Mouse (Mus musculus) heart, embryonic 10.5 days (tissue): ENCODE results near the gene Cstf3. TPM values are rescaled to one million over a fixed set of nuclear protein-coding genes. Genes with fewer than 3 reads are reported as not detected.

Experiments used
- DNase-seq: peaks from one replicate; pipeline ENCODE4 v3.0.0-alpha.2; 2017; ENCODE audit warnings: low spot score
- H3K27ac ChIP-seq: fragments of 300-500 bp; sonication (generic); 2 replicates; pipeline ENCODE4 v1.5.1; 2016; ENCODE audit warnings: mild to moderate bottlenecking
- H3K27me3 ChIP-seq: fragments of 300-500 bp; sonication (generic); 2 replicates; pipeline ENCODE4 v1.6.1; 2016; ENCODE audit warnings: mild to moderate bottlenecking; ENCODE audit not compliant: poor library complexity, insufficient read depth, severe bottlenecking
- H3K36me3 ChIP-seq: fragments of 300-500 bp; sonication (generic); 2 replicates; pipeline ENCODE4 v1.6.1; 2016; ENCODE audit warnings: mild to moderate bottlenecking, moderate library complexity
- H3K4me1 ChIP-seq: fragments of 300-500 bp; sonication (generic); 2 replicates; pipeline ENCODE4 v1.6.1; 2016; ENCODE audit warnings: mild to moderate bottlenecking
- H3K4me3 ChIP-seq: fragments of 300-500 bp; sonication (generic); 2 replicates; pipeline ENCODE4 v1.5.1; 2016; ENCODE audit warnings: mild to moderate bottlenecking, moderate library complexity
- H3K9me3 ChIP-seq: fragments of 300-500 bp; sonication (generic); 2 replicates; pipeline ENCODE4 v1.6.1; 2016; ENCODE audit warnings: mild to moderate bottlenecking, moderate library complexity
- WGBS: fragments of 180-500 bp; shearing (Covaris S2); methylation state at CpG from one replicate; pipeline ENCODE4 v1.1.7; 2016; 5-methylcytosine and 5-hydroxymethylcytosine counted together
- polyA plus RNA-seq: library from polyadenylated mRNA; unstranded; fragments of >200 nt; fragmentation: Nextera tagmentation; extraction: Ambion mirVana; gene quantifications from 2 replicates; pipeline ENCODE4 v1.2.1, GENCODE M21; 2016

Gene Cstf3
- polyA plus RNA-seq, 1 experiment from 2014 or later, result 77.3 TPM

DNA sequence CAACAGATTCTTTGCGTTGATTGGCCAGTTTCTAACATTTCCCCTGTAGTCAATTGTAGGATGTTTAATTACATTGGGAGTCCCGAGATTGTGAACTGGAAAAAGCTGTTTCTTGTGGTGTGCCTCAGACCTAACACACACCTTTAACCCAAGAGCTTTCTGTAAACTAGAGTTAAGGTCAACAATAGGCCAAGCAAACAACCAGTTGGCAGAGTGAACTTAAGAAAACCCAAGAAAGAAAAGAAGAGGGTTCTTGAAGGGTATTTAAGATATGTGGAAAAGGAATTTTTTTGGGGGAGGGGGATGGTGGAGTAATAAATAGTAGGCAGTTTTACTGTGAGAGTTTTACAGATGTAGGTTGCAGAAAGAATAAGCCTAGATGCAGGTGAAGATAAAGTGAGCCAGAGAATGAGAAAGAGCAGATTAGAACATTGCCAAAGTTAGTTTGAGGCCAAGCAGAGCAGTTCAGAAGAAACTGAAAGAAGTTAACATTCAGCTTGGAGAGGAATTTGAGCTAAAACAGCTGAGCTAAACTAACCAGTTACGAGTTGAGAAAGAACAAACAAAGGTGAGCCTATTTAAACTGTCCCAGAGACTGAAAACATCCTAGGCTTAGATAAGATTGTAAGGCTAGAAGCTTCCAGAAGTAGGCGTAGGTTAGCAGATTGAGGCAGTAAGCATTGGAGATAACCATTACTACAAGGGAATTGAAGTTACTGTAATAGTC lies 25.8 kb downstream of the Cstf3 start:
- H3K4me3 ChIP-seq, result no peak overlapping the region
- no peak overlapping the region for H3K27ac ChIP-seq
- 87% methylated on average over 4 of the region's 4 CpGs for WGBS
- H3K4me1 ChIP-seq, result no peaks in the 10 kb centered on the region
- H3K9me3 ChIP-seq, result no peaks in the 10 kb centered on the region
- peaks cover 15% of the 10 kb centered on the region; the same call in 1 of the 2 replicates for H3K36me3 ChIP-seq
- no peaks in the 10 kb centered on the region for H3K27me3 ChIP-seq
- DNase-seq, result no peak

- Histone ChIP-seq H3K27me3 (no peaks in the 10 kb centered on the region), H3K9me3 (no peaks in the 10 kb centered on the region), H3K36me3 (peaks cover 85% of the 10 kb centered on the region), H3K27ac (no peak overlapping the region), H3K4me3 (no peak overlapping the region), H3K4me1 (no peaks in the 10 kb centered on the region)
- DNase-seq, result no peak
- 90% methylated on average over 1 of the region's 1 CpGs for WGBS
Measured at GRCm38 (mm10) chr2:104658659-104659058, 68.3 kb downstream of the Cstf3 start.

DNA sequence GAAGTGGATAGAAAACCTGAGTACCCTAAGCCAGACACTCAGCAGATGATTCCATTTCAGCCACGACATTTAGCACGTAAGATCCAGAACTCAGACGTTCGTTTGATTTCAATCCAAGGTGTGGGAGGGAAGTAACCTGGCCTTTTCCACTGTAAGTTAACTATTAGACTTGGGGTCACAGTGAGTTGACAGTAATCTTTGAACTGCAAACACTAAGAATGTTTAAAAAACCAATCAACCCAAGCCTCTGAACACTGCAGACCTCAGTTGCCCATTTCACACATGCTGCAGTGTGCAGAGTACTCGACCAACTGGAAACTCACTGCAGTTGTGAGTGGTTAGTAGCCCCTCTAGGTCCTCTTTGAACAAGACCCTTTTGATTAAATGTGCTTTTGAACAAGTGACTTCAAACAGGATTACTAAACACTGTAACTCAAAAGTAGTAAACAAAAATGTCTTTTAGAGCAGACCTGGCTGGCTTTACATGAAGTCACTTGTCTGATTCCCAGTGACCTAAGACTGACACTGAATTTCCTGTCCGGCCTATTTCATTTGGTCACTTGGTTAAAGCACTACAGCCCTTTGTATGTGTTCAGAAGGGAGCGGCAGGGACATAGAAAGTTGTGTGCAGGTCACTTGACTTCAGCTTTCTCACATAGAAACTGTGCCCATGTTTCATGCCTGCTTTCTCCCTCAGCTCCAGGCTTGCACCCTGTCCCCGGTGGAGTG lies 73.2 kb downstream of the Cstf3 start:
- H3K27ac ChIP-seq, result no peak overlapping the region
- H3K36me3 ChIP-seq, result peaks cover 69% of the 10 kb centered on the region
- H3K4me3 ChIP-seq, result no peak overlapping the region
- WGBS, result 86% methylated on average over 8 of the region's 8 CpGs
- no peak for DNase-seq
- H3K9me3 ChIP-seq, result no peaks in the 10 kb centered on the region
- H3K4me1 ChIP-seq, result no peaks in the 10 kb centered on the region
- no peaks in the 10 kb centered on the region for H3K27me3 ChIP-seq

GRCm38 (mm10) chr2:104669122-104669804 lies 78.9 kb downstream of the Cstf3 start:
- Histone ChIP-seq H3K27ac (no peak overlapping the region), H3K9me3 (no peaks in the 10 kb centered on the region), H3K4me1 (peaks cover 14% of the 10 kb centered on the region; the same call in 1 of the 2 replicates), H3K4me3 (no peak overlapping the region), H3K36me3 (peaks cover 21% of the 10 kb centered on the region), H3K27me3 (no peaks in the 10 kb centered on the region)
- no peak for DNase-seq
- 82% methylated on average over 6 of the region's 6 CpGs for WGBS

DNA sequence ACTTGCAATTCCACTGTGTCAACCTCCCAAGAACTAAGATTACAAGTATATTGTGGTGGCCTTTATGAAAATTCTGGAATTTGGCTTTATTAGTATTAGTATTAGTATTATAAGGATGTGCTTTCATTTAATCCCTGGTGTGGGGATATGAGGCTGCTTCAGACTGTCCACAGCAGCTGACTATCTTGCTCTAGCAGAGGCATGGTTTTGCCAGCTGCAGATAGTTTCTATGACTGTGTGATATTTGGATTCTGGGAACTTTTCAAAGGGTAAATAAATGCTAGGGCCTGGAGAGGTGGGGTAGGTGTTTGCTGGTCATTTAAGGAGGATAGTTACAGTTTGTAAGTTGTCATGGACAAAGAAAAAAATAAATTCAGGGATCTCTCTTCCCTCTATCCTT lies 81.4 kb downstream of the Cstf3 start:
- Histone ChIP-seq H3K27ac (no peak overlapping the region), H3K36me3 (no peaks in the 10 kb centered on the region), H3K27me3 (no peaks in the 10 kb centered on the region), H3K9me3 (no peaks in the 10 kb centered on the region), H3K4me3 (no peak overlapping the region), H3K4me1 (peaks cover 14% of the 10 kb centered on the region; the same call in 1 of the 2 replicates)
- DNase-seq, result peak; percentile 20

DNA sequence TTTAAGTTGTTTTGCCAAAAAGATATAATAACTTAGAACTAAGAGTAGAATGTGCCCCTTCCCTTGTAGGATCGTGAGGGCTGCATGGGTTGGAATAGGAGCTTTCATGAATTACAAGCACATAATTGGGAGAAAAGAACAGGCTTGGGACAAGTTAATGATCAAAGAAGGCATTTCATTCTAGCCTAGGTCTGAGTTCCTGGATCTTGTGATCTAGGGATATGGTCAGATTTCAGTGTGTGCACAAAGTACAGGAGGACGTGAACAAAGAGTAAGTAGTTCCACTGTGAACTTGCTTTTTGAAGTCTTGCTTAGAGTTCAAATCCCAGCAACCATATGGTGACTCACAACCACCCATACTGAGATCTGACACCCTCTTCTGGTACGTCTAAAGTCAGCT lies 87.0 kb downstream of the Cstf3 start:
- no peak overlapping the region for H3K4me3 ChIP-seq
- no peaks in the 10 kb centered on the region for H3K27me3 ChIP-seq
- H3K36me3 ChIP-seq, result peaks cover 7% of the 10 kb centered on the region; the same call in 1 of the 2 replicates
- DNase-seq, result no peak
- peaks cover 11% of the 10 kb centered on the region; the same call in 1 of the 2 replicates for H3K4me1 ChIP-seq
- H3K9me3 ChIP-seq, result no peaks in the 10 kb centered on the region
- H3K27ac ChIP-seq, result no peak overlapping the region
- 78% methylated on average over 3 of the region's 3 CpGs for WGBS

DNA sequence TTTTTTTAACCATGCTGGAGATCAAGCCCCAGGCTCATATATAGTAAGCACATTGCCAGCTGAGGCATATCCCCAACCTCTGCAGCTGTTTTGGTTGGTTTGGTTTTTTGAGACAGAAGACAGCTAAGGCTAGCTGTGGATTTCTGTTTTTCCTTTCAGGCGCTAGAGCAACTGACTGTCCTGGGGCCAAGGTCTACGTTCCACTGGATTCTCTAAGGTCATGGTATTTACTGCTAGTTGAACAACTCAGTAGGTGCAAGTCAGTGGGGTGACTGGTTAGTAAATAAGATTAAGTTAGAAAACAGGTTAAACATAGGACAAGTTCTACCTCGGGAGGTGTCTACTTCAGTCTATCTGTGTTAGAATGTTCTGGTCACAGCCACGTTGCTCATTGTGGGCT lies 94.4 kb downstream of the Cstf3 start:
- DNase-seq, result peak; percentile 39
- Histone ChIP-seq H3K36me3 (peaks cover 12% of the 10 kb centered on the region), H3K27ac (no peak overlapping the region)

GRCm38 (mm10) chr2:104685418-104685817 lies 95.1 kb downstream of the Cstf3 start:
- WGBS, result 8% methylated on average over 13 of the region's 13 CpGs
- peak; percentile 91 for DNase-seq
- Histone ChIP-seq H3K36me3 (peaks cover 12% of the 10 kb centered on the region), H3K4me1 (peaks cover 3% of the 10 kb centered on the region; the same call in 1 of the 2 replicates), H3K27ac (no peak overlapping the region), H3K27me3 (no peaks in the 10 kb centered on the region), H3K4me3 (peak overlapping the region; percentile 29; the same call in 1 of the 2 replicates), H3K9me3 (no peaks in the 10 kb centered on the region)

More for the DNA sequence above, 94.4 kb downstream of the Cstf3 start:
- Histone ChIP-seq H3K4me3 (no peak overlapping the region), H3K4me1 (peaks cover 3% of the 10 kb centered on the region; the same call in 1 of the 2 replicates), H3K9me3 (no peaks in the 10 kb centered on the region), H3K27me3 (no peaks in the 10 kb centered on the region)
- 82% methylated on average over 4 of the region's 4 CpGs for WGBS

- WGBS, result 71% methylated on average over 3 of the region's 3 CpGs
- Histone ChIP-seq H3K27ac (no peak overlapping the region), H3K36me3 (peaks cover 7% of the 10 kb centered on the region), H3K27me3 (no peaks in the 10 kb centered on the region), H3K4me3 (no peak overlapping the region), H3K4me1 (peaks cover 10% of the 10 kb centered on the region), H3K9me3 (no peaks in the 10 kb centered on the region)
- DNase-seq, result peak; percentile 65
Measured at GRCm38 (mm10) chr2:104687261-104687660, 96.9 kb downstream of the Cstf3 start.

DNA sequence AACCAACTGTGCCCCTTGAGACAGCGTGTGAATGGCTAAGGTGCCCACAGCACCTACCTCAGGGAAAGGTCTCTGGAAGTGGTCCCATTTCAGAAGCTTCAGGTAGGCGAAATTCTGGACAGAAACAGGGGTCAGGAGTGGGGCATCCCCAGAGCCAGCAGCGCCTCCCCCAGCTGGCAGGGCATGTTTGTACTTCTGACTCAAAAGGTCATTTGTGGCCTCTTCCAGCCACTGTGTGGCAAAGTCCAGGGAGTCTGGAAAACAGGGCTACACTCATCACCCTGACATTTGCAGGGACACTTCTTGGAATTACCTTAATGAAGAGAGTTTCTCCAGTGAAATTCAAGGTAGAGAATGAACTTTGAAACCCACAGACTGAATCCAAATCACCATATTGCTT lies 98.0 kb downstream of the Cstf3 start:
- H3K9me3 ChIP-seq, result no peaks in the 10 kb centered on the region
- peak; percentile 61 for DNase-seq
- peaks cover 10% of the 10 kb centered on the region for H3K4me1 ChIP-seq
- no peak overlapping the region for H3K27ac ChIP-seq
- no peak overlapping the region for H3K4me3 ChIP-seq
- 70% methylated on average over 3 of the region's 3 CpGs for WGBS
- H3K27me3 ChIP-seq, result no peaks in the 10 kb centered on the region
- peaks cover 7% of the 10 kb centered on the region for H3K36me3 ChIP-seq

- 82% methylated on average over 8 of the region's 8 CpGs for WGBS
- no peaks in the 10 kb centered on the region for H3K27me3 ChIP-seq
Measured at GRCm38 (mm10) chr2:104688724-104689123, 98.4 kb downstream of the Cstf3 start.

DNA sequence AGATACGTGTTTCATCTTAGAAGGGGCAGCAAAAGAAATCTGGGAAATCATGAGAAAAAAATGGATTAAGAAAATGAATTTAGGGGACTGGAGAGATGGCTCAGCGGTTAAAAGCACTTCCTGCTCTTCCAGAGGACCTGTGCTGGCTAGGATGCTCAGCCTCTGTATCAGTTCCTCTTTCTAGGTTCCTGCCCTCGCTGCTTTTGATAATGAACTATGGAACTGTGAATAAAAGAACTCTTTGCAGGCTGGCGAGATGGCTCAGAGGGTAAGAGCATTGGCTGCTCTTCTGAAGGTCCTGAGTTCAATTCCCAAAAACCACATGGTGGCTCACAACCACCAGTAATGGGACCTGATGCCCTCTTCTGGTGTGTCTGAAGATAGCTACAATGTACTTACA lies 100.4 kb downstream of the Cstf3 start:
- WGBS, result 73% methylated on average over 4 of the region's 4 CpGs
- H3K36me3 ChIP-seq, result no peaks in the 10 kb centered on the region
- peaks cover 8% of the 10 kb centered on the region for H3K4me1 ChIP-seq
- H3K27ac ChIP-seq, result no peak overlapping the region
- H3K27me3 ChIP-seq, result no peaks in the 10 kb centered on the region
- H3K9me3 ChIP-seq, result no peaks in the 10 kb centered on the region
- peak; percentile 51 for DNase-seq
- H3K4me3 ChIP-seq, result no peak overlapping the region

More at GRCm38 (mm10) chr2:104688724-104689123, 98.4 kb downstream of the Cstf3 start:
- Histone ChIP-seq H3K36me3 (peaks cover 4% of the 10 kb centered on the region), H3K4me1 (peaks cover 10% of the 10 kb centered on the region), H3K9me3 (no peaks in the 10 kb centered on the region), H3K4me3 (no peak overlapping the region), H3K27ac (no peak overlapping the region)
- peak; percentile 61 for DNase-seq

- Histone ChIP-seq H3K9me3 (no peaks in the 10 kb centered on the region), H3K27ac (no peak overlapping the region), H3K36me3 (0 out of 2 replicates have a peak, but pooled peaks cover 4% of the 10 kb centered on the region), H3K4me3 (no peak overlapping the region), H3K4me1 (peaks cover 7% of the 10 kb centered on the region; the same call in 1 of the 2 replicates), H3K27me3 (no peaks in the 10 kb centered on the region)
- WGBS, result 64% methylated on average over 2 of the region's 2 CpGs
- DNase-seq, result peak; percentile 24
Measured at GRCm38 (mm10) chr2:104692551-104692950, 102.2 kb downstream of the Cstf3 start.
